Mouse (Mus musculus): Measurements from ENCODE around the gene Shoc2. TPM values are rescaled to one million over a fixed set of nuclear protein-coding genes. Genes with fewer than 3 reads are reported as not detected.
"Not testable (repeated sequence)": the region's sequence is repeated elsewhere in the genome, so short reads cannot be mapped to it uniquely, and the experiment has no call there.

Gene Shoc2
- total RNA-seq, 2 experiments from 2014 or later: 58.6 to 59.2 TPM

DNA sequence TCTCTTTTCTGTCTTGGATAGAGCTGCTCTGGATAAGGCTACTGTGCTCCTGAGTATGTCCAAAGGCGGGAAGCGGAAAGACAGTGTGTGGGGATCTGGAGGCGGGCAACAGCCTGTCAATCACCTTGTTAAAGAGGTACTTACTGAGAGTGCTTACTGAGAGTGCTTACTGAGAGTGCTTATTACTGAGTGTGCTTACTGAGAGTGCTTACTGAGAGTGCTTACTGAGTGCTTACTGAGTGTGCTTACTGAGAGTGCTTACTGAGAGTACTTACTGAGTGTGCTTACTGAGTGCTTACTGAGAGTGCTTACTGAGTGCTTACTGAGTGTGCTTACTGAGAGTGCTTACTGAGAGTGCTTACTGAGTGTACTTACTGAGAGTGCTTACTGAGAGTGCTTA, 22.1 kb upstream of the Shoc2 start:
- intact Hi-C loops (cut with DNase I): loop anchor here (10.0 kb wide), 1 partner anchor 1283 kb away; no protein-coding TSS in a partner anchor

DNA sequence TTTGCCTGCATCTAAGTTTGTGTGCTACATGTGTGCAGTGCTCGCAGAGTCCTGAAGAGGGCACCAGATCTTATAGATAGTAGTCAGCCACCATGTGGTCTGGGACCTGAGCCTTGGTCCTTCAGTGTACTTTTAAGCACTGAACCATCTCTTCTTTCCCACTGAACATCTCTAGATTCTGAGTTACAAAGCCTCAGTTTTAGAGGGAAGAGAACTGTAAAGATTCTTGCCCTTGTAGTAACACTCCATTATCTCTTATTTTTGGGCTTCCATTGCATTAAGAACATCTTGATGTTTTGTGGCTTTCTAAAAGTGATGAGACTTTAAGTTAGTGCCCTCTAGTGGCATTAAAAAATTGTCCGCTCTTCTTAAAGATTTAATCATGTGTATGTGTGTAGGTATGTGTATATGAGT, 18.8 kb upstream of the Shoc2 start:
- DNase-seq (ENCODE audit: extremely low spot score in 1 of 2, low spot score in 2 of 2): peak in 1 of 2 experiments; percentile 40

More for the DNA sequence above, 22.1 kb upstream of the Shoc2 start:
- not testable (repeated sequence) for DNase-seq (ENCODE audit: extremely low spot score in 1 of 2, low spot score in 2 of 2)

DNA sequence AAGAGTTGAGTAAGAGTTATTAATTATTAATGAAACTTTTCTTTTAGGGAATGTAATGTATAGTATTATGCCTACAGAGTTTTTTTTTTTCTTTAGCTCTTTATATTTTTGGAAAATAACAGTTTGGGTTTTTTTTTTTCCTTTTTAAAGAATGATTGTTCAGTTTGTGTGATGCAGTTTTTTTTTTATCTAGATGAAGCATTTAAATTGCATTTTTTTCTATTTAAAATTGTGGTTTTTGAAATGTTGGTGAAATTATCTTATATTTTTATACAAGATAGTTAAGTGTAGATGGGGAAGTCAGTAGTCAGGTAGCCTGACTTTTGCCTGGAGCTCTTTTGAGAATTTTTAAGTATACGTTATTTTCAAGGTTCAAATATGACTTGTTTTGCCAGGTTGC, 17.4 kb upstream of the Shoc2 start:
- no peak for DNase-seq (ENCODE audit: extremely low spot score in 1 of 2, low spot score in 2 of 2)
- intact Hi-C loops (cut with DNase I): loop anchor here (5.0 to 10.0 kb wide), 3 partner anchors 159 to 1278 kb away; no protein-coding TSS in a partner anchor

More for the DNA sequence above, 18.8 kb upstream of the Shoc2 start:
- intact Hi-C loops (cut with DNase I): loop anchor here (5.0 to 10.0 kb wide), 3 partner anchors 158 to 1279 kb away; no protein-coding TSS in a partner anchor

DNA sequence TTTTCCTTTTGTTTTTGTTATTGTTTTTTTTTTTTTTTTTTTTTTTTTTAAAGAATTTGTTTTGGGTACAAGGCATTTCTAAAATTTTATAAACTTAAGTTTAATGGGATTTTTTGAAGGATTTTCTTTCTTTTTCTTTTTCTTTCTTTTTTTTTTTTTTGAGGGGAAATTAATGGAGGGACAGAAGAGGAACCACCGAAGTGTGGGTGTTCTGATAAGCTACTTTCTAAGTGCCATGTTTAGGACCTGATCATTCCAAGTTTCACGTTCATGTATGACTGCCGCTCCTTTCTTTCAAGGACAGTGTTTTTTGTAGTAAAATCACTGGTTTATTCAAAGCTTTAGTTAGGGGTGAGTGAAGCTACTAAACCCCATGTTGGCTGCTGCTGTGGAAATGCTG, 14.9 kb upstream of the Shoc2 start:
- intact Hi-C loops (cut with DNase I): loop anchor here (5.0 to 10.0 kb wide), 3 partner anchors 162 to 1276 kb away; no protein-coding TSS in a partner anchor
- DNase-seq (ENCODE audit: extremely low spot score in 1 of 2, low spot score in 2 of 2): no peak

DNA sequence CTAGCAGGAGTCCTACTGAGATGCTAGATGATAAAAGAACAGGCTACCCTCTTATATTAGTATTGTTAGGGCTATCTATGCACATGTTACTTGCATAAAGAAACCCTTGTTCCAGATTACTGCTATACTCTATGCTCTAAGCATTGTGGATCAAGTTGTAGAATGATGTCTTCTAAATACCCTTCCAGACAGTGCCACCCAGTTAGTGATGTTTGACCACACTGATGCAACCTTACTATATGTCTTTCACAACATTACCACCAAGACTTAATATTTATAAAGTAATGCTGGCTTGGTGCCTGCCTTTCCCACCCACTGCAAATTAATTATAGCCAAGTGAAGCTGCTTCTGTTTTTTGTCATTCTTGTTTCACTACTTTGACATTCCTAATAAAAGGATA, 11.1 kb upstream of the Shoc2 start:
- intact Hi-C loops (cut with DNase I): no loop called here
- DNase-seq (ENCODE audit: extremely low spot score in 1 of 2, low spot score in 2 of 2): no peak

DNA sequence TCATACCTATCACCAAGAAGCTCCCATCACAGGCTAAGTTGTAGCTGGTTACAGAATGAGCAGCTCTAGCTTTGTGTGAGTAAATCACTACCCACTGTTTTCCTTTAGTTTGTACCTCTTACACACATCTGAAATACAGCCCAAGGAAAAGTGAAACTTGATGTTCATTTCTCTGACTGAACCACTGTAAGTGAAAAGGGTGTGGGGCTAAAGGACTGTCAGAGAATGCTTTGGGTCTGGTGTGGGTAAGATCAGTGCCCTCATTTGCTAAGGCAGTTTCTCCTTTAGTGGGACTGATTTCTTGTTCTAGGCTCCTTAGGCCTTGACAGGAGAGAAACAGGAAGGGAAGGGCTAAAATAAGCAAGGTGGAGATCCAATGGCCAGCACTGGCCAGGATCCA, 10.1 kb upstream of the Shoc2 start:
- intact Hi-C loops (cut with DNase I): no loop called here
- no peak for DNase-seq (ENCODE audit: extremely low spot score in 1 of 2, low spot score in 2 of 2)

DNA sequence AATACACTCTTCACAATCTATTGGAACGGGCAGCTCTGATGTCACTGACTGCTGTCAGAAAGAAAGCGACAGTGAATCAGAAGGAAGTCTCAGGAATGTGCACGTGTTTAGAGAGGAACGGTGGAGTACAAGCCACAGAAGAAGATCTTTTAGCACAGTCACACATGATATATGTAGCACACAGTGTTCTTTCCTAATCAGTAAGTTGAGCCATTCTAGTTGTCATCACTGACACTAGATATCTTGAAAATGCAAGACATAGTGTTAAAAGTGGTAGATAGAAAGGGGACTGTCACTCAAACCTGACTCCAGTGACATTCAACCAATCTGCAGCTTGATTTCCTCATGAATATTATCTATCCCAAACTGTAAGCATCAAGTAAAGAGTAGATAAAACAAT, 4.6 kb upstream of the Shoc2 start:
- intact Hi-C loops (cut with DNase I): no loop called here
- no peak for DNase-seq (ENCODE audit: extremely low spot score in 1 of 2, low spot score in 2 of 2)

DNA sequence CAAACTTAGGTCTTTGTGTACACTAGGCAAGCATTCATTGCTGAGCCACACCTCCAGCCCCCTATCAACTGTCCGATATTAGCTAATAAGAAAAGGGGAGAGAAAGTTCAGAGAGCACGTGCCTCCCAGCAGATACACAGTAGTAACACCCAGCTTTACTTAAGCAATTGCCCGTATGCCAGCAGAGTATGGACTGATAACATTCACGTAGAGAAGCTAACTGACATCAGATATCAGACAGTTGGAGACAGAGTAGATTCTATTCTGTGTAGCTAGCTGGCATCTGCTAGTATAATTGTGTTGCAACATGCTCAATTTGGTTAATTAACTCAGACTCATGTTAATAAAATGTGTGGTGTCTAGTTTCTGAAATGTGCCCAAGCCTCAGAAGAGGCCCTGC, 3.0 kb upstream of the Shoc2 start:
- DNase-seq (ENCODE audit: extremely low spot score in 1 of 2, low spot score in 2 of 2): no peak

DNA sequence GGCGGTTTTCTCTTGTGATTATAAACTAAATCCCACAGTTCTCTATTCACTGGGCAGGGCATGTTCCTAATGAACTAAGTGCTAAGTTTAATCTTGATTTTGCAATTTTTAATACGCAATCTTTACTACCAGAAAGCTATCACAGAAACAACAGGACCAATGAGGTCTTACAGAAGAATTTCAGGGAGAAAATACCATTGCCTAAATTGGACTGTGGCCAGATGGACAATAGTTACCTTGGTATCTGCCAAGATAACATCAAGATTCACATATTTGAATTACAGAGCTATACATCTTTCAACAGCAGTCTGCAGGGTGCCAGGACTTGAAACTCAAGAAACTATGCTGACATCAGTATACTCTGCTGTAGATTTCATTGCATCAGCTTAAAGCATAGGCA, 1.8 kb upstream of the Shoc2 start:
- intact Hi-C loops (cut with DNase I): loop anchor here (5.0 to 10.0 kb wide), 2 partner anchors 1120 to 1252 kb away; no protein-coding TSS in a partner anchor
- no peak for DNase-seq (ENCODE audit: extremely low spot score in 1 of 2, low spot score in 2 of 2)

More for the DNA sequence above, 3.0 kb upstream of the Shoc2 start:
- intact Hi-C loops (cut with DNase I): loop anchor here (5.0 to 10.0 kb wide), 2 partner anchors 1121 to 1254 kb away; no protein-coding TSS in a partner anchor

DNA sequence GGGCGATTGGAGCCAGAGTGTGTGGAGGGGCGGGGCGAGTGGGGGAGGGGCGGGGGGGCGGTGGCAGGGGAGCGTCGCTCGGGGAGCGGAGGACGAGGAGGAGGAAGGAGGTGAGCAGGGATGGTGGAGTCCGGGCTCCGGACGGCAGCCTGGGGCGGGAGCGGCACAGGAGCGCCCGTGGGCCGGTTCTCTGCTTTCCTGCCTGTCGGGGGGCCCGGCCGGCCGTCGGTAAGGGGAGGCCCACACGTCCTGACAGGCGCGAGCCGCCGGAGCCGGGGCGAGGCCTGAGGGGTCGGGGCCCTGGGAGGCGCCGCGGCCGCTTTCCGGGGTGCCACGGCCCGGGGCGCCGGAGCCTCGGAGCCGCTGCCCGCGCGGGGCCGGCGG, 672 bp downstream of the Shoc2 start:
- intact Hi-C loops (cut with DNase I): loop anchor here (5.0 to 10.0 kb wide), 2 partner anchors 1118 to 1250 kb away; no protein-coding TSS in a partner anchor
- no peak for DNase-seq (ENCODE audit: extremely low spot score in 1 of 2, low spot score in 2 of 2)

DNA sequence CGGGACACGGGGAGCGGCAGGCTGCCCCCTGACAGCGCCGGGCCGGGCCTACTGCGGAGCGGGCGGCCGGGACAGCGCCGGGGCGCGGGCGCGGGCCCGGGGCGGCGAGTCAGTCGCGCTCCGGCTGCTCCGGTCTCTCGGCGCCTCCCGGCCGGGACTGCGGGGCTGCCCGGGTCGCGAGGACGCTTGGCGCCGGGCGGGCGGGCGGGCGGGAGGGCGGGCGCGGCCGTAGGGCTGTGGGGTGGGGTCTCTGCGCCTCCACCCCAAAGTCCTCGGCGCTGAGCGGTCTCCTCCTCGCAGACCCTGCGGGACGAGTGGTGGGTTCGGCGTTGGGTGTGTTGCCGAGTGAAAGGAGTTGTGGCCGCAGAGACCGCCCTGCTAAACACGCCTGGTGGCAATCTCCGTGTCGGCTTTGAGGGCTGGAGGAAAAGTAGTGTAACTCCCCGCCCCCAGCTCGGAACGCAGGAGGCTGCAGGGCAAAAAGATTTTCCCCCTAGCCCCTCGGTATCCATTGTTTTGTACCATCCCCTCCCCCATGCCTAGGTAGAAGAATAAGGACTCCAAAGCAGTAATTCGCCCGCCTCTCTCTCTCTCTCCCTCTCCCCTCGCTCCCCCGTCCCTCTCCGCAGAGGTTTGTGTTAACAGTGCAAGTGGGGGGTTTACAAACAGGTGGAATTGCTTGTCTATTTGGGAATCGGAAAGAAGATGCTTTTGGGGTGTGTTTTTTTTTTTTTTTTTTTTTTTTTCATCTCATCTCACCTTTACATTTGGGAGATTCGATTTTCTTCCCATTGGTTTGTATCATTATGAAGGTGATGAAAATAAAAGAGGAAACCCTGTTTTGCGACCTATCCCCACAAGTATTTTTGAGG, 1.3 kb downstream of the Shoc2 start:
- peak; percentile 23 to 73 for DNase-seq (ENCODE audit: extremely low spot score in 1 of 2, low spot score in 2 of 2)

DNA sequence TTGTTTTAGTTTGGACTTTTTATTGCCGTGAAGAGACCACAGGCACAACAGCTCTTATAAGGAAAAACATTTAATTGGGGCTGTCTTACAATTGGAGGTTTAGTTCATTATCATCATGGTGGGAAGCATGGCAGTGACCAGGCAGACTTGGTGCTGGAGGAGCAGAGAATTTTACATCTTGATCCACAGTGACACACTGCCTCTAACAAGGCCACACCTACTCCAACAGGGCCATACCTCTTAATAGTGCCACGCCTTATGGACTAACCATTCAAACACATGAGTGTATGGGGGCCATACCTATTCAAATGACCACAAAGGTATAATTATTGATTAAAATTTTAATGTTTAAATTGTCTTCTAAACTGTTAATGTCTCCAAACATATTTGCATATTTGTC, 13.4 kb downstream of the Shoc2 start:
- intact Hi-C loops (cut with DNase I): no loop called here
- no peak for DNase-seq (ENCODE audit: extremely low spot score in 1 of 2, low spot score in 2 of 2)

More for the DNA sequence above, 1.3 kb downstream of the Shoc2 start:
- intact Hi-C loops (cut with DNase I): loop anchor here (10.0 kb wide), 1 partner anchor 1249 kb away; no protein-coding TSS in a partner anchor

DNA sequence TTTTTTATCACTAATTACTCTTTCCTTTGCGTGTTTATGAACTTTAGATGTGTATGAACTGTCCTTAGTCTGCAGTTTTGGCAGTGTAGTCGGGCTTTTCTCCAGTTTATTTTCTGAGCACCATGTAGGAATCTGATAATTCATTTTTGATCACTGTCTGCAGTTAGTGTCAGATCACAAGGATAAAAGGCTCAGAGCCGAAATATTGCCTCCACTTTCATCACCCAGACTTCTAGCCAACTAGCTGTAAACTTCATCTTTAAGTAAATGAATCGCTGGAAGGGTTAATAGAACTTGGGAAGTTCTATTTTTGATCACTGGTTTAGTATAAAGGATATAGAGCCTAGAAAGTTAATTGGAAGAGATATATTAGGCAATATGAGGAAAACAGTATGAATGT, 18.4 kb downstream of the Shoc2 start:
- intact Hi-C loops (cut with DNase I): no loop called here
- no peak for DNase-seq (ENCODE audit: extremely low spot score in 1 of 2, low spot score in 2 of 2)

DNA sequence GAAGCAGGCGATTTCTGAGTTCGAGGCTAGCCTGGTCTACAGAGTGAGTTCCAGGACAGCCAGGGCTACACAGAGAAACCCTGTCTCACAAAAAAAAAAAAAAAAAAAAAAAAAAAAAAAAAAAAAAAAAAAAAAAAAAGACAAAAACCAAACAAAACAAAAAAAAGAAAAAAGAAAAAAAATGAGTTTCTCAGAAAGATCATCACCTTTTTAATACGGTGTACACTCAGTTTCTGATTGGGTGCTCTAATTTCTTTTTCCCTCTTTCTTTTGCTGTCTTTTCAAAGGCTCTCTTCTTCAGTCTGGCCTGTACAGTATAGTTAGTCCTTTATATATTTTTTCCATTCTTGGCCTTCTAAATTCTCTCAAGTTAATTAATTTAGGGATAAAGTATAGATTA, 20.2 kb downstream of the Shoc2 start:
- not testable (repeated sequence) for DNase-seq (ENCODE audit: extremely low spot score in 1 of 2, low spot score in 2 of 2)

DNA sequence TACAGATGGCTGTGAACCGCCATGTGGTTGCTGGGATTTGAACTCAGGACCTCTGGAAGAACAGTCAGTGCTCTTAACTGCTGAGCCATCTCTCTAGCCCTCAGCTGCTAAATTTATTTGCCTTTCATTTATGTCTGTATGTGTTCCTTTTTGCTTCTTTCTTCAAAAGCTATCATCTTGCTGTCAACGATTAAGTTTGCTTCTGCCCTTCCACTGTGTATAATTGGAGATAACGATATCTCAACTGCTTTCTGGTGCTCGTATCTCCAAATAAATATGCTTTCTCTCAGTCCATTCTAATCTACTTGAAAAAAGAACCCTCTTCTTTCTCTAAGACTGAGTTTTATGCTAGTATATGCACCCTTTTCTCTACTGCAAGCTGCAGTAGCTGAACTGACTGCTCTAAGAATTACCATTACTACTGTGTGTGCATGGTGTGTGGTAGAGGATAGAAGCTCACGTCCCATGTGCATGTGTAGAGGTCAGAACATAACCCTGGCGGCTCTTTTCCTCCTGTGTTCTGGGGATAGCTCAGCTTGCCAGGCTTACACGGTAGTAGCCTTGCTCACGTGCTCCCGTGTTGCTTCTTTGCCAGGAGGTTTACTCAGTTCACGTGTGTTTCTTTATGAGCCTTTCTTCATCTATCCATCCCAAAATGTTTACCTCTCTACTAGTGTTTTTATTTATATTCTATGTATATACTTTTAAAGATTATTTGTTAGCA, 21.0 kb downstream of the Shoc2 start:
- intact Hi-C loops (cut with DNase I): no loop called here

More for the DNA sequence above, 20.2 kb downstream of the Shoc2 start:
- intact Hi-C loops (cut with DNase I): not testable (repeated sequence)

DNA sequence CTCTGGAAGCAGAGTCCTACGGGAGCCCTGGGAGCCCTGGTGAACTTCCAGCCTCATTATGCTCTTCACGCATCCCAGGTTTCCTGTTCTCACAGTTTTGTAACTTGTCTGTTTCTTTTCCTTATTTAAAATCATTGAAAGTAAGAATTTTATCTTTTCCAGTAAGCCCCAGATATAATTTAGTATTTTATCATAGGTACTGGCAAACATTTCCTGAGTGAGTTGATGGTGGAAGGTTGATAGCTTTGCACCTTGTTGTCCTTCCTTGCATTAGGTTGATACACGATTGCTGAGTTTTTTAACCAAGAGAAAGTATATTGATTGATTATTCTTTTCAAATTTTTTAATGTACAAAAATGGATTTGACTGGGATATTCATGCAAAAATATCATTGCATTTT, 25.1 kb downstream of the Shoc2 start:
- intact Hi-C loops (cut with DNase I): no loop called here
- no peak for DNase-seq (ENCODE audit: extremely low spot score in 1 of 2, low spot score in 2 of 2)

More for the DNA sequence above, 21.0 kb downstream of the Shoc2 start:
- DNase-seq (ENCODE audit: extremely low spot score in 1 of 2, low spot score in 2 of 2): no peak

DNA sequence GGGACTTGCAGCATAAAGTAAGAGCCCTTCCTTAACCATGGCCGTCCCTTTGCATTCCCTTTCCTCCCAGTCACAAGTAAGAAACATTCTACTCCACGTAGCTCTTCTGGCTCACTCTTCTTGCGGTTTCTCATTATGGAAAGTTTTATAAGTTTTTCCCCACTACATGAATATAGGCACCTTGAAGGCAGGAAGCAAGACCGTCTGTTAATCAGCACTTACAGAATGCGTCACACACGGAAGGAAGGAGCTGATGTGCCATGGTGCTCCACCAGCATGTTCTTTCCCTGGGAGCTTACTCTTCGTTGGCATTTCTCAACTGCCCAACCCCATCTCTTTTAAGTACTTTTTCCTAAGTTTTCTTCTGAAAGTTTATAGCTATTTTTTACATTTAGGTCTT, 27.8 kb downstream of the Shoc2 start:
- intact Hi-C loops (cut with DNase I): no loop called here
- DNase-seq (ENCODE audit: extremely low spot score in 1 of 2, low spot score in 2 of 2): no peak

DNA sequence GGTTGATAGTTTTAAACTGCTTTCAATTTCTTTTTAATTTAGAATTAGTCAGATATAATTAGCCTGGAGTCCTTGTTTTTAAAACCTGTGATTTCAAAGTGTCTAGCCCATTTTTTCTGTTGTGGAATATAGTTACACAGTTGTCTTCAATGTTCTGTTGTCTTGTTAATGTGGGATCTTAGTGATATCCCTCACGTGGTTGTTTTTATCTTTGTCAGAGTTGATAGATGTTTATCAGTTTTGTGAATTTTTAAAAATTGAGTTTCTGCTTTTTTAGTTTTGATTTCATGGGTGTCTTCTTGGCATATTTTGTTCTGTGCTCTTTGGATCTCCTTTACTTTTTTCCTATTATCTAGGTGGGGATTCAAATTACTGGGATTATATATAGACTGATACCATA, 29.6 kb downstream of the Shoc2 start:
- intact Hi-C loops (cut with DNase I): no loop called here
- DNase-seq (ENCODE audit: extremely low spot score in 1 of 2, low spot score in 2 of 2): no peak

DNA sequence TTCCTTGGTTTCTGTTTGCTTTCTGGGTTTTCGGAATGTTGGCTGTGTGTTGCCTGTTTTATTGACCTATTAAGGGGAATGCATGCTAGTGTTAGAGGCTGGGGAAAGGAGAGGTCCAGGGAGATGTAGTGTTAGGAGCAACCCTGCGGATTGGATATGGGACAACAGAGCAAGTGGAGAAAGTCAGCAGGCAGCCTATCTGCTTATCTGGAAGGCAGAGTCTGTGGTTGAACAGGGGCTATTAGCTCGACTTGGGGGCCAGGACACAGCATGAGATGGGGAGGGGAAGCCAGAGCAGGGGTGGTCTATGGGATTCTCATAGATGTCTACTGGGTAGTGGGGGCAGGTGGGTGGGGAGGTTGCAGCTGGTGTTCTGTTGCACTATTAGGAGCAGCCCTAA, 37.9 kb downstream of the Shoc2 start:
- intact Hi-C loops (cut with DNase I): no loop called here
- DNase-seq (ENCODE audit: extremely low spot score in 1 of 2, low spot score in 2 of 2): no peak
